Mouse (Mus musculus) right cerebral cortex, postnatal 36 days (tissue): ENCODE measurements around the gene Nol3.
"Not testable (repeated sequence)": the region's sequence is repeated elsewhere in the genome, so short reads cannot be mapped to it uniquely, and the experiment has no call there.

ENCODE experiments used
- DNase-seq, 2 experiments: peaks; one replicate each; pipeline ENCODE4 v3.0.0; 2022; ENCODE audit warnings: low spot score in 2 of 2, mixed read lengths in 1 of 2

The Nol3 gene

GRCm38 (mm10) chr8:105275840-105276239, at the start of gene Nol3:
Gene Nol3 (plus strand): TSS chr8:105276140.
- no peak for DNase-seq

DNA sequence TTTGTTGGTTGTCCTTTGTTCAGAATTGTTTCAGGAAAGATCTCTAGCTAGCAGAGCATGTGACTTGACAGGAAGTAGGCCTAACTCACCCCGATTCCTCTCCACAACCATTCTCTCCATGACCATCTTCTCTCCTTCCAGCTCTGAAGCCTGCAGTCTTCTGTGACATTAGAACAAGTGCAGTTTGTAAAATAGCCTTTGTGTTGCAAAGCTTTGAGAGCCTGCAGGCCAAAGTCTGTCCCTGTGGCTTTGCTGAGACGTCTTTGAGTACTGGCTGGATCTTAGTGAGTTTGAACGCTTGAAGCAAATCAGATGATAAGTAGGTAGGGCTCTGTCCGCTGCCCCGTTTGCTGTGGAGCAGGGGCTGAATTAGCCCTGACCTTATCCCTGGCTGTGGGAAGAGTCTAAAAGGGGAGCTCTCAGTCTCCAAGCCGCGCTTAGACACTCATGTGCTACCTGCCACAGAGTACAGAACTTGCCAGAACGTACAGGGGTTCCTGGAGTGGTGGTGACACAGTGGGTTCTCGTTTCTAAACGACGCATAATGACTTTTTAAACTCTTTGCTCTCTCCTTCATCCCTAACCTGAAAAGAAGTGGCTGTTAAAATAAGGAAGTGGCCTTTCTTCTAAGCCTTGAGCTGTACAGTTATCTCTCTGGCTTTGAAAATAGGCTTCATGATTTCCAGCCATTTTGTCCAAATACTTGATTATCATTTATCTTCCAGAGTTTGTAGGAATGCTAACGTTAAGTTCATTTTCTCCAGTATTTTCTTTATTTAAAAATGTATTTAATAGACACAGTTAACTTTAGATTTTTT, 44.2 kb upstream of the Nol3 start:
- no peak for DNase-seq

- DNase-seq, result not testable (repeated sequence)
These were observed 43.6 kb upstream of the Nol3 start for GRCm38 (mm10) chr8:105232321-105232693.

GRCm38 (mm10) chr8:105233126-105233935, 42.6 kb upstream of the Nol3 start:
- no peak for DNase-seq

DNA sequence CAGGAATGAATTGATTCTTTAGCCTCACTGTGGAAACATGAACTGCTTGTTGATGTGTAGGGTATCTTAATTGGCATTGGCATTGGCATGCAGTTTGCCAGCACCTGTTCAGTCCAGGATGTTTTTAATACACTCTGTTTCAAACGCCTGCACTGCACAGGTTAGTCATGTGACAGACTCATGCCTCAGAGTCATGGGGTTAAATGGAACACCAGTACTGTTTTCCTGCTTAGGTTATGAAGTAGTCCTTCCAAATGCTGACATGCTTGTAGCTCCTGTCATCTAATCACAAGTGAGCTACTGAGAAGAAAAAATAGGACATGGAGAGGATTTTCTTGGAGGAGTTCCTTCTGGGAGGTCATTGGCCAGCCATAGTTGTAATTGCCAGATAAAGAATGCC, 40.7 kb upstream of the Nol3 start:
- DNase-seq, result no peak

GRCm38 (mm10) chr8:105237442-105238142, 38.3 kb upstream of the Nol3 start:
- DNase-seq, result no peak

GRCm38 (mm10) chr8:105241016-105241415, 34.9 kb upstream of the Nol3 start:
- DNase-seq, result no peak

- no peak for DNase-seq
These were observed 24.0 kb upstream of the Nol3 start for GRCm38 (mm10) chr8:105251954-105252353.

GRCm38 (mm10) chr8:105252680-105253537, 23.0 kb upstream of the Nol3 start:
- DNase-seq, result no peak

DNA sequence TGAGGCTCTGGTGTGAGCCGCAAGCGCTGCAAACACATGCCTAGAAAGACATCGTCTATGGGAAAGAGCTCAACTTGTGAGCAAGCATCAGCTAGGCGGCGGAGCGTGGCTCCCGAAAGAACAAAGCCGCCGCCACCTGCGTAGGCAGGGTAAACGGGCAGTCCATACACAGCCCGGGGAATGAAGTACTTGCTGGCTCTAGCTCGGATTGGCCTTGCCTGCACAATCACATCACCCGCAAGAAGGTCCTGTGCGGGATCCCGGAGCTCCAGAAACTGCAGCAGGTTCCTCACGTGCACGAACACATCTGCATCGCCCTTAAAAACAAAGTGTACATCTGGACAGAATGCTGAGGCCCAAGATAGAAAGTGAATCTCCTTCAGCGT, 22.2 kb upstream of the Nol3 start:
- DNase-seq, result no peak

DNA sequence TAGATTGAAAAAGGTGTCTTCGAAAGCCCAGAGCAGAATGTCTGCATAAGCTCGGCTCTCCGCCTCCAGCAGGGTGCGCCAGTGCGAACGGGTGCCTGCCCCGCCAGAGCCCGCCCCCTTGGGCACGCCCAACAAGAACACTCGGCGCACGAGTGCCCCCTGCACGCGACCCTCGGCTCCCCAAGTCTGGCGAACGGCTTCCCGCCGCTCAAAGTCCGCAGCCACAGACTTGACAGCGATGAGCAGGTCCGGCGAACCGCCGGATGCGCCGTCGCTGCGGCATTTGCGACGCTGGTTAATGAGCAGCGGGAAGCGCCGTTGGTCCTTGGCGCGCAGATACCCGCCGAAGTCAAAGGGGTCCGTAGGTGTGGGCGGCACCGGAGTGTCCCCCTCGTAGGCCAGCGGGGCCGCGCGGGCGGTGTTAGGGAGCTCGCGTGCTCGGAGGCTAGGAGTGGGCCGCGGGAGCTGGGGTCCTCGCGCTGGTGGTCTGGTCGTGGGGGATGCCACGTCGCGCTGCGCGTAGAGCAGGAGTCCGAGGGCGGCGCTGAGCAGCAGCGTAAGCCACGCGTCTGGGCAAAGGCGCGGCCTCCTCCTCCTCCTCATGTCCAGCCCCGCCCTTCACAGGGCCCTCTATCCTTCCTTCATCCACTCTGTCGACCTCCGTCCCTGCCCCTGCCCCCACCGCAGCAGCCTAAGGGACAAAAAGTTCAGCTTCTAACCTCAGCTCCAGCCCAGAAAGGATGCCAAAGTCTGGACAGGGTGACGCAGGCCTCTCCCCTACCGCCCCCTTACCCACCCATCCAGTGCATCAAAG, 21.6 kb upstream of the Nol3 start:
- peak; percentile 79 to 83 for DNase-seq

- peak in 1 of 2 experiments; percentile 30 for DNase-seq
These were observed 21.0 kb upstream of the Nol3 start, which contains the start of gene B3gnt9 for GRCm38 (mm10) chr8:105254966-105255350. Gene B3gnt9 (minus strand): TSS chr8:105255153.

DNA sequence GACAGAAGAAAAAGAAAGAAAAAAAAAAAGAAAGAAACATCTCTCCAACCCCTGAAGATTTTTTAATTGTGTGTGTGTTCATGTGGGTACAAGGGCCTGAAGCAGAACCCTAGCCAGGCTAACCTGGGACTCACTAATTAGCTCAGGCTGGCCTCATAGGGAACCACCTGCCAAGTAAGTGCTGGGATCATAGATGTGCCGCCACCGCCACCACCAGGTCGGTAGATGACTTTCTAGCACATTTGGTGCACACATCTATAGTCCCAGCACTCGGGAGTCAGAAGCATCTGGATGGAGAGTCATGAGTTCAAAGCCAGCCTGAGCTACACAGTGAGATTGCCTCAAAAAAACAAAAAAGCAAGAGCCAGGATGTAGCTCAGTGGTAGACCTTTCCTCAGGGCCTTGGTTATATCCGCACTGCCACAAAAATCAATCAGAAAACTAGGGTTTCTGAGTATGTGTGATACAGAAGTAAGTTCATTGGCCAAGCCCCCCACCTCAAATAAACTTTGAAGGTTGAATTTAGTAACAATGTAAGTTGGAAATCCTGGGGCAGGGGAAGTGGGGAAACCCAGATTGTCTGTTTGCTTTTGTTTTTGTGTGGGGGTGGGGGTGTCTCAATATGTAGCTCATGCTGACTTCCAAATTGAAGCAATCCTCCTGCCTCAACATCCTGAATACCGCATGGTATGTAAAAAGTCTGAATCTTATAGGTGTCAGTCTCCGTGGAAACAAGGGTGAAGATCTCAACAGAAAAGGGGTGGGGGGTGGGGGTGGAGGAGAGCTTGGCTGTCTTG, 18.4 kb upstream of the Nol3 start:
- no peak for DNase-seq

DNA sequence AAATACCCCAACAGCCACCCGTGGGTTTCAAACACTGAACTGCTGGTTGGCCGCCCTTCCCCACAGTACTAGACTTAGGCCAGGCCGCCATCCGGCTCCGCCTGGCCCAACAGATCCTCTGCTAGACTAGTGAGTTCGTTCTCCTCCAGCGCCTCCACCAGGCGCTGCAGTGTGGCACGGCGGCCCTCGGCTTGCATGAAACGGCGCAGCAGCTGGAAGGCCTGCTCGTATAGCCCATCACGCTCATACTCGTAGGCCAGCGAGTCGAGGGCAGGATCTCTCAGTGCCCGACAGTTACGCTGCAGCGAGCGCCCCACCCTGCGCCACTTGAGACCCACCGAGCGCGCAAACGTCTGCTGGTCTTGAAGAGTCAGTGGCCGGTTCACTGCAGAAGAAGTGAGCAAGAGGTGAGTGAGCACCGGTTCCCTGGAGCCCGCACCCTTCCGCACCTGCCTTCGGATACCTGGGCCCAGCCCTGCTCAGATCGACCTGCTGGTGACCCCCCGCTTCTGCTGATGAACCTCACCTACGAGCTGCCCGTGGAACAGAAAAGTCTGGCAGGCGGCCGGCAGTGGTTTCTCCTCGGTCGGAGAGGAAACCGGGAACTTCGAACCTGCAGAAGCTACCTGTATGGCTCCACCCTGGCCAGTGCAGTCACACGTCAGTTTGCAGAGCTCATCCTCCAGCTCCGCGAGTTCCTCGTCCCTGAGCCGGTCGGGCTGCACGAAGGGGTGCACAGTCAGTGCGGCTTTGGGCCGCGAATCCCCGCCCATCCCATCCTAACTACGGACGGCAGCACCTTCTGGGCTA, 16.8 kb upstream of the Nol3 start:
- no peak for DNase-seq

DNA sequence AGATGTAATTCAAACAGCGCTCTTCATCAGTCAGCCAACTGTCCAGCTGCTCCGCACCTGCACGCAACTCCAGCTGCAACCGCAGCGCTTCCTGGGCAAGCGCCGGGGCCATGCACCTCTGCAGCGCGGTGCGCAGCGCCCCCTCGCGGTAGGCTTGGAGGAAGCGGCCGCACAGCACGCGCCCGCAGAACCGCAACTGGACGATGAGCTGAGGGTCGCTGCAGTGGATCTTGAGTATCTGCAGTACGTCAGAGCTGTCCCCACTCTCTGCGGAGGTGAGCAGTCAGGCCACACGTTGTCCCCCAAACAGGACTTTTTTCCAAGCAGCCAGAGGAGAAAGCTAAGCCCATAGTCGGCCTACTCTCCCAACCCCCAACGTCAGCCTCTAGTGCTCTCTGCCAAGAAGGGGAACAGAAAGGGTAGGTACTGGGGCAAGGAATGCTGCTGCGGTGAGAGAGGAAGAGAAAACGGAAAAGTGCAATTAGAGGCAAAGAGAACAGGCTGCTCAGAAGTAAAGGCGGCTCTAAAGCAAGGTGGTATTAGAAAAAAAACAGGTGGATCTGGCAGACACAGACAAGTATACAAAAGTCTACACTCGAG, 16.1 kb upstream of the Nol3 start:
- peak in 1 of 2 experiments; percentile 26 for DNase-seq

DNA sequence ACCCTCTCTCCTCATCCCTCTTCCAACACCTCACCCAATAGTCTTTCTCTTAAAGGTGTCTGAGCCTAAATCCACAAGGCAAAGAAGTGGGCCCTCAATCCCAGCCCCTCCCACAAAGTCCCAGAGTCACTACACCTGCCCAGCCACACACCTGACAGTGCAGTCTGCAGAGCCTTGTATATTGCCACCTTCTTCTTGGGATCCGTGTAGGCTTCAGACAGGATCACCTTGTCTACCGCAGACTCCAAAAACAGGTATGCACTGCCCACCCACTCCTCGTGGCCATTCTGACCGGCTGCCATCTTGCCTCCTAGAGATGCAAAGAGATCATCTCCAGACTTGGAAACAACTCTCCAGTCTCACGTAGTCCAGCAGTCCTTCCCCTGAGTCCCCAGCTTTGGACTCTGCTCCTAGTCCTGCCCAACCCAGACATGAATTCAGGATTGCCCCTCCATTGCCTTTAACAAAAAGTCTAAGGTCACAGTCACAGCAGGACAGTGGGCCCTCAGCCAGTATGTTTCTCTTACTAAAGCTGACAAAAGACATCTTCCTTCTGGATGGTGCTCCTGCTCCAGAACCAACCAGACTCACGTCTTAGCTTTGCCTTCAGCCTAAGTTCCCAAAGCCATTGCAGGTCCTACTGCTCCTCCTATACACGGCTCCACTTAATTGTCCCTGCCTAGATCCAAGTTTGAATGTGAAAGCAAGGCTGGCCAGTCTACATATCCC, 15.4 kb upstream of the Nol3 start:
- DNase-seq, result no peak

DNA sequence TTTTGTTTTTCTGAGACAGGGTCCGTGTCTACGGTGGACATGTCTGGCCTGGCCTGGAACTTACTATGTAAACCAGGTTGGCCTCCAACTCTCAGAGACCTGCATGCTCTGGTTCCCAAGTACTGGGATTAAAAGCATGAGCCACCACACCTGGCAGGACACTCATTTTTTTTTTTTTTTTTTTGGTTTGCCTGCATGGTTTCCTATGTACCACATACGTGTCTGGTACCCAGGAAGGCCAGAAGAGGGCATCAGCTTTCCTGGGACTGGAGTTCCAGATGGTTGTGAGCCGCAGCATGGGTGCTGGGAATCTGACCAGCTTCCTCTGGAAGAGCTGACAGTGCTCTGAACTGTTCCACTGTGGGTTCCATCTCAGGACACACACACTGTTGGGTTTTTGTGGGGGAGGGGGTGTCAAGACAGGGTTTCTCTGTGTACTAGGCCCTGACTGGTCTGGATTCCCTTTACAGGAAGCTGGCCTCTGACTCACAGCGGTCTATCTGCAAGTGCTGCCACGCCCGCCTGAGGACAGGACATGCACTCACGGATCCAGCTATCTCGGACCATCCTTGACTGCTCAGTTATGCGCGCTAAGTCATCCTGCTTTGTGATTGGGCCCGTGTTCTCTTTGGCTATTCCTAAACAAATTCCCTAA, 14.5 kb upstream of the Nol3 start:
- no peak for DNase-seq
